Mouse (Mus musculus): ENCODE measurements around the gene Zfp423.

DNA sequence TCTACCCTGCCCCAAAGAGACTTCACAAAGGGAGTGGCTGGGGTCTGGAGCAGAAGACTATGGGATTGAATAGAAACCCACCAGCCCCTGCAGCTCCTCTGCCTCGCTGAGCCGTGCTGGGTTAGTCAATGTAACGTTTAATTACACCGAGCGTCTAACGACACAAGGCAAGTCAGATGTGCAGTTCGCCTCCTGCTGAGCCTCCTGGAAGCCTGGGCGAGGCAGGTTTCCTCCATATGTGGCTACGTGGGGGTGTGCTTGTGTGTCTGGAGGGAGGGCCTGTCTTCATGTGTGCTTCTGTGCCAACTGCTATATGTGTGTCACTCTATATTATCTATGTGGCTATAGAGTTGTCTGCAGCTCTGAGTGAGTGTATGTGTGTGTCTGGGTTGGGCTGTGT is 311.6 kb downstream of the Zfp423 start:
- TF ChIP-seq GATA1 (IDR thresholded peaks at IDR 0.05; ENCODE audit: low read length) (no peak), TAL1 (IDR thresholded peaks at IDR 0.05; ENCODE audit: low read length) (no peak)
